Mouse (Mus musculus): ENCODE data around the gene Orai3. TPM values are rescaled to one million over a fixed set of nuclear protein-coding genes. Genes with fewer than 3 reads are reported as not detected.
"Not testable (repeated sequence)": the region's sequence is repeated elsewhere in the genome, so short reads cannot be mapped to it uniquely, and the experiment has no call there.

The Orai3 gene
- total RNA-seq (2021): 10 to 100 TPM; 28.5 to 30.7 TPM
- long read RNA-seq, experiment 1, transcript Orai3-201 (2 exons, 1,996 nt): major isoform, 24 of 24 reads
- long read RNA-seq, experiment 1, partial matches to known transcripts: 0 of 24 reads
- long read RNA-seq, experiment 1, other reads (novel, unspliced or antisense): 0 of 24 reads
- long read RNA-seq, experiment 2, transcript Orai3-201 (2 exons, 1,996 nt): major isoform, 63 of 79 reads
- long read RNA-seq, experiment 2, partial matches to known transcripts: 0 of 79 reads
- long read RNA-seq, experiment 2, other reads (novel, unspliced or antisense): 16 of 79 reads

DNA sequence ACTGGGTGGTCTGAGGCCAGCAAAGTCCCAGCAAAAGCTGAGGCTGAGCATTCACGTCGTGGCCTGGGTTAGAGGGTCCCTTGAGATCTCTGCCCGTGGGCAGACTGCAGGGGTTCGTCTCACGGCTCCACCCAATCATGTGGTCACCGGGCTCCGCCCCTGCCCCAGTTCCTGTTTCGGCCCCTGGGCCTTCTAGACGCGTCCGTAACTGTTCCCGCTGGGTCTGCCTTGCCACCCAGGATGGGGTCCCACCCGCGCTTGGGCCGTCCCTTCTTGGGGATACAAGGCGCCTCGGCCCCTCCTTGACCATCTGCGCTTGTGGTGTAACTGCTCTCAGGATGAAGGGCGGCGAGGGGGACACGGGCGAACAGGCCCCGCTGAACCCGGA, at the start of gene Orai3:
Orai3 (plus strand) TSS at position 165 of the 388 bp plus-strand sequence.
- peak; percentile 87 to 89 for DNase-seq (ENCODE audit: low spot score in 2 of 2)

DNA sequence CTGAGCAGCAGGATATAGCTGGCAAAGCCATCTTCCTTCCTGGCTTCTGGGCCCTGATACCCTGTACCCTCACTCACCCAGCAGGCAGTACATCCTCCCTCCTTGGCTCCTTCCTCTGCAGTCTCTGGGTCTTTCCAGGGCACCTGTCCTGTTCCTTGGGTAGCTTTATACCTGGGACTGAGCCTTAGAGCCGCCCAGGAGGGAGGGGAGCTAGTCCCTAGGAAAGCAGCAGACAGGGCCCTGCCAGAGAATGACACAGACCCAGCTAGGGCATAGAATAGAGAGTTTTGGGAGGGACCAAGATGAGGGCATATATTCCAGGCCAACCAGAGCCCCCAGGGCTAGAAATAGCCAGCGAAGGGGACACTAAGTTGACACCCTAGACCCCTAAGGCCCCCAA, 44.1 kb upstream of the Orai3 start:
- DNase-seq (ENCODE audit: low spot score in 2 of 2): no peak

GRCm38 (mm10) chr7:127725924-127726323, 43.7 kb upstream of the Orai3 start:
- no peak for DNase-seq (ENCODE audit: low spot score in 2 of 2)

- no peak for DNase-seq (ENCODE audit: low spot score in 2 of 2)
Observed at GRCm38 (mm10) chr7:127727898-127728297, 41.7 kb upstream of the Orai3 start.

- DNase-seq (ENCODE audit: low spot score in 2 of 2): no peak
Observed at GRCm38 (mm10) chr7:127730170-127730569, 39.4 kb upstream of the Orai3 start.

- DNase-seq (ENCODE audit: low spot score in 2 of 2): not testable (repeated sequence)
Observed at GRCm38 (mm10) chr7:127732066-127732465, 37.5 kb upstream of the Orai3 start, which contains the start of gene Ctf2. TSS of gene Ctf2 (minus strand) at chr7:127732166.

DNA sequence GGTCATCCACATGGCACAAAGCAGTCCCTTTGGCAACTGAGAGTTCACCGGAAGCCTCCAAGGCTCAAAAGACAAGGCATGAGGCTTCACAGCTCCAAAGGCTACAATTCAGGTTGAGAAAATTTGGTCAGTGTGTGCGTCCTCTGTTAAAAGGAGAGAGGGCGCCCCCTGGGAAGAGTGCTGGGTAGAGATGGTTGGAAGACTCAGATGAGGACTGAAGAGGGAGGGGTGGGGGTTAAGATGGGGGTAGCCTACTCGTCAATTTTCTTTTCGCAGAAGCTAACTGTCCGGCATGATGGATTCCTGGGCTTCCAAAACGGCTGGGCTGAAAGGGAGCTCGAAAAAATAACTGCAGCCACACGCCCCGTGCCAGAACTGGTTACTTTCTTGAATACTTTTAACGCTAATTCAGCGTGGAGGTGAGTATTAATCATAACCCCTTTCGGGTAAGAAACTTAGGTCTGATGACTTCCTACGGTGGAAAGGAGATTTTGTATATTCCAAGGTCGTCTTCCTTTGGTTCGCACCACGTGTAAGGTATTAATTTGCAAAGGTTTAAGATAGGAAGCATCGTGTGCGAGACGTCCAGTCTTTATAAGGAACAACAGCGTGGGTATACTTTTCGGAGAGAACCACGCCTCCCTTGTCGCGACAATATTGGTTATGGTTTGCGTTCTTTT, 25.1 kb upstream of the Orai3 start, which contains the start of gene Fbxl19:
Fbxl19 (plus strand) TSS at position 178 of the 680 bp plus-strand sequence.
- peak; percentile 74 for DNase-seq (ENCODE audit: low spot score in 2 of 2)

- DNase-seq (ENCODE audit: low spot score in 2 of 2): peak; percentile 70 to 73
Observed at GRCm38 (mm10) chr7:127745251-127745651, 24.4 kb upstream of the Orai3 start.

- peak; percentile 81 to 84 for DNase-seq (ENCODE audit: low spot score in 2 of 2)
Observed at GRCm38 (mm10) chr7:127745652-127746493, 23.7 kb upstream of the Orai3 start.

DNA sequence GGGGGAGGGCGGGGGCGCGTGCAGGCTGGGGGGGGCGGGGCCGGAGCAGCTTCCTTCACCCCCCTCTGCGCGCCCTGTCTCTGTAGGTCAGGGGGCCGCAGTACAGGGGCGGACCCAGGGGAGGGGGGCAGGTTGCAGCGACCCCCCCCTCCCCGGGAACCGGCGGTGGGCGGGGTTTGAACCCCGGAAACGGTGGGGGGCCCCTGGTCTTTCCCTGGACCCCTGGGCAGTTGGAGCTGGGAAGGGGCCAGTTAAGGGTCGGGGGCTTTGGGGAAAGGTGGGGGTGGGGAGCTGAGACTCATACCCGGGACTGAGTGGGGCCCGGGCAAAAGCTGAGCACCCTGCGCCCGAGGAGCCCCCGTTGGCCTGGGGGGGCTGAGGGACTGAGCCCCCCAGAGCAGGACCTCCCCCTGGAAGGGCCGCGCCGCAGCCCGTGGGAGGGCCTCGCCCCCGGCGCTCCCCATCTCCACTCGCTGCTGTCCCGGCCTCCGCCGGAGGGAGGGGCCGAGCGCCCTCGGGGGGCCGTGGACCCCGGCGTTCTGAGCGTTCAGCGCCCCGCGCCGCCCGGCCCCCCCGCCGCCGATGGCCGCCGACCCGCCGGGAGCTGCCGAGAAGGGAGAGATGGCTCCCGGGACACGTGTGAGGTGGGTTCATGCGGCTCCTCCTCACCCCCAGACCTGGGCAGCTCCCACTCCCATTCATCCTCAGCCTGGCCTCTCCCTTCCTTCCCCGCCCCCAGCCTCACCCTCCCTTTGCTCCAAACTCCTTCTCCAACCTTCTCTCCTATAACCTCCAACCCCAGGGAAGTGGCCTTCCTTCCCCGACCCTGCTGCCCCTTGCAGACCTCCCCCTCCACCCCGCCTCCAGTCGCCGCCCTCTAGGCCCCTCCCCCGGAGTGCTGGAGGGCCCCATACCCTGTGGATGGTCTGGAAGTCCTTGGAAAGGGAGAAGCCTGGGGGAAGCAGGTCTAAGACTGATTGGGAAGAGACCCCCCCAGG, 22.8 kb upstream of the Orai3 start:
- peak; percentile 38 to 48 for DNase-seq (ENCODE audit: low spot score in 2 of 2)

DNA sequence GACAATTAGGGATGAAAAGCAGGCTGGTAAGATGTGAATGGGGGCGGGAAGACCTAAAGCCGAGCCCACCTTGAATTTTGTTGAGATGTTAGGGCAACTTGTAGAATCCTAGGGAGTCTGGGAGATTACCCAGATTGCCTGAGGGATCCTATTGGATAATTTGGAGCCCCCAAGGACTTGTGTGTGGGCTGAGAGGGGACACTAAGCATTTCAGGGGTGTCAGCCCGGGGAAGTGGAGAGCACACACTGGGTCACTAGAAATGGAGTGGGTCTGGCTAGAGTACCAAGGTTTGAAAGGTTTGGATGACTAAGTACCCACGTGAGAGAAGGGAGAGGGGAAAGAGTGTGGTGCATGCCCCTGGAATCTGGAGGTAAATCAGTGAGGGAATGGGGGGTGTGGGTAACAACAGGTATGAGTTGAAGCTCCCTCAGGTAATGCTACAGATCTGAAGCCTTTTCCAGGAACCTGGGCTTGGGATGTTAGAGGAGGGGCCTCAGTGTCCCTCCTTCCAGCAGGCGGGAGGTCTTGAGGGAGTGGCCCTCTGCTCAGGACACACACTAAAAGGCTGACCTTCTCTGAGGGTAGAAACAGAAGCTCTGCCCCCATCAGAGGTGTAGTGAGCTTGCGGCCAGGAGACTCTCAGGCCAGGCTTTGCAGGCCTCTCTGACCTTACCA, 21.9 kb upstream of the Orai3 start:
- DNase-seq (ENCODE audit: low spot score in 2 of 2): no peak

- DNase-seq (ENCODE audit: low spot score in 2 of 2): peak in 1 of 2 experiments; percentile 5
Observed at GRCm38 (mm10) chr7:127748235-127748560, 21.4 kb upstream of the Orai3 start.

GRCm38 (mm10) chr7:127750131-127751127, 19.2 kb upstream of the Orai3 start:
- DNase-seq (ENCODE audit: low spot score in 2 of 2): no peak

DNA sequence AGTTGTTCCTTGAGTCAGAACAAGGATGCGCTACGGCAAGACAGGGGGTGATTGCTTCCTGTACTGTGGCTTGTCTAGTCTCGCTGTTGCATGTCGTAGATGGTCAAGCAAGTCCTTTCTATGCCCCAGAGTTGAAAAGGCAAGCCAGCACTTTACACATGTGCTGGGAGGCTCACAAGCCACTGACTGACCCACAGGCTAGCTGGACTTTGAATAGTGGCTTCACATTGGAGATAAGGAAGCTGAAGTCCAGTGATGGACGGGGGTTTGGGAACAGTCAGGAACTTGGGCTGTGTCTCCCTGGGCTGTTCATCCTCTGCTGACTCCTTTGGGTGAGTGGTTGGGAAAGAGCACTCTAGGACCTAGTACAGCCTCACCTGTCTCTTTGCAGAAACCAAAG, 18.0 kb upstream of the Orai3 start:
- DNase-seq (ENCODE audit: low spot score in 2 of 2): no peak

DNA sequence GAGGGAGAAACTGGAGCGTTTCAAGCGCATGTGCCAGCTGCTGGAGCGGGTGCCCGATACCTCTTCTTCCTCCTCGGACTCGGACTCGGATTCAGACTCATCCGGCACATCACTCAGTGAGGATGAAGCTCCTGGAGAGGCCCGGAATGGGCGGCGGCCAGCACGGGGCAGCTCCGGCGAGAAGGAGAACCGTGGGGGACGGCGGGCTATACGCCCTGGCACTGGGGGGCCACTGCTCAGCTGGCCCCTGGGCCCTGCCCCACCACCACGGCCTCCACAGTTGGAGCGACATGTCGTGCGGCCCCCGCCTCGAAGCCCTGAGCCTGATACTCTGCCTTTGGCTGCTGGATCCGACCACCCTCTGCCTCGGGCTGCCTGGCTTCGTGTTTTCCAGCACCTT, 17.5 kb upstream of the Orai3 start:
- no peak for DNase-seq (ENCODE audit: low spot score in 2 of 2)

DNA sequence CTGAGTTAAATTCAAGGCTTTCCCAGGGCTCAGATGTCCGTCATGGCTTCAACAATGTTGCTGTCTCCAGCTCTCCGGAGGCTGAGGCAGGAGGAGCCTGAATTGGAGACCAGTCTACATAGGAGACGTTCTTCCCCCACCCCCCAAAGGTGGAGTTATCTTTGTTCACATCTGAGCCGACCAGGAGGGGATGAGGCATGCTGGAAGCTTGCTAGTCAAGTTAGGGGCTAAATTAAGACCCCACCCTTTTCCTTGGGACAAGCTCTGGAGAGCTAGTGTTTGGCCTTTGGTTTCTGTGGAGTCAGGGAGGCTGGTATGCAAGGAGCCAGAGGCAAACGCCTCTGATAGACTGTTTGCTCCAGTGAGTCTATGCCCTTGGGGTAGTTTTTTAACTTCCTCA, 16.5 kb upstream of the Orai3 start:
- DNase-seq (ENCODE audit: low spot score in 2 of 2): no peak

GRCm38 (mm10) chr7:127753741-127754140, 15.9 kb upstream of the Orai3 start:
- DNase-seq (ENCODE audit: low spot score in 2 of 2): no peak

GRCm38 (mm10) chr7:127759716-127760115, 9.9 kb upstream of the Orai3 start:
- DNase-seq (ENCODE audit: low spot score in 2 of 2): no peak

DNA sequence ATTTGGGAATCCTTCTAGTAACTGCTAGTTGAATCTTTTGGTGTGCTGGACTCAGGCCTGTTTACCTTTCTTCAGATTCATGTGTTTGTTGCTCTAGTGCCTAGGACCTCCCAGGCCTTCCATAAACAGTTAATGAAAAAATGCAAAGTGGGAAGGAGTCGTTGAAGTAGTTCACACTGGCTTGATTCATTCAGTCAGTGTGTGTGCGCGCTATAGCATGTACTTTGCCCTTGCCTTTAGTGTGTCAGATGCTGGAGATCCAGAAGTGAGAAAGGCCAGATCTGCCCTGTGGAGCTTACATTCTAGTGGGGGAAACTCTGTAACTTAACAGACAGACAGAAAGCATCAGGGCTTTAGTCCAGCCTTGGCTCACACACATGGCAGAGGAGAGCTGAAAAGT, 9.1 kb upstream of the Orai3 start:
- no peak for DNase-seq (ENCODE audit: low spot score in 2 of 2)

Measured in adrenal gland, adult 18-20 months (tissue).